Mouse (Mus musculus): ENCODE measurements around the gene Fam168a. TPM values are rescaled to one million over a fixed set of nuclear protein-coding genes. Genes with fewer than 3 reads are reported as not detected.

The Fam168a gene
- polyA plus RNA-seq, 1 experiment from 2014 or later: 53.8 TPM

GRCm38 (mm10) chr7:100674941-100675340 lies 31.5 kb upstream of the Fam168a start:
- H3K27ac ChIP-seq (ENCODE audit: low read depth, low read length): no peak overlapping the region
- H3K36me3 ChIP-seq (ENCODE audit: control insufficient read depth, insufficient read depth, low read length): no peaks in the 10 kb centered on the region
- no peak for ATAC-seq (ENCODE audit: low FRiP score, low TSS enrichment)
- no peak overlapping the region for H3K4me2 ChIP-seq (replicated peaks; ENCODE audit: low read depth, low read length)
- H3K4me3 ChIP-seq (ENCODE audit: low read length): no peak overlapping the region
- WGBS: 94% methylated on average over 2 of the region's 2 CpGs
- no peaks in the 10 kb centered on the region for H3K9me3 ChIP-seq (ENCODE audit: control insufficient read depth, low read length)
- no peak overlapping the region for H3K9ac ChIP-seq (ENCODE audit: low read depth, low read length)
- H3K4me1 ChIP-seq (ENCODE audit: control insufficient read depth, insufficient read depth, low read length): no peaks in the 10 kb centered on the region
- no peaks in the 10 kb centered on the region for H3K27me3 ChIP-seq (ENCODE audit: control insufficient read depth, insufficient read depth, low read length)

DNA sequence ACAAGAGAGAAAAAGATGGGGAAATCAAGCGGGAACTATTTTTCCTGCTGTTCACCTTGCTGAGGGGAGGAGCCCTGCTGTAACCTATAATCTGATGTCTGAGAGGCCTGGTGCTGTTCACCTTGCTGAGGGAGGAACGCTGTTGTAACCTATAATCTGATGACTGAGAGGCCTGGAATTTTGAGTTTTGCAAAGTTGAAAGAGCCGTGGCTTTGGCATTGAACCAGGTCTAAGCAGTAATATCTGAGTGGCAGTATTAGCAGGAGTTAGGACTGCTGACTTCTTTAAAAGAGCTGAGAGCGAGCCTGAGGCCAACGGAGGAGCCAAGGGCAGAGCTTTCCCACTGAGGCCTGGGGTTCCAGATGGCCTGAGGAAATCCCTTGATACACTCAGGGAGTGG lies 28.4 kb upstream of the Fam168a start:
- H3K27ac ChIP-seq (ENCODE audit: low read depth, low read length): no peak overlapping the region
- WGBS: 83% methylated on average over 5 of the region's 5 CpGs

DNA sequence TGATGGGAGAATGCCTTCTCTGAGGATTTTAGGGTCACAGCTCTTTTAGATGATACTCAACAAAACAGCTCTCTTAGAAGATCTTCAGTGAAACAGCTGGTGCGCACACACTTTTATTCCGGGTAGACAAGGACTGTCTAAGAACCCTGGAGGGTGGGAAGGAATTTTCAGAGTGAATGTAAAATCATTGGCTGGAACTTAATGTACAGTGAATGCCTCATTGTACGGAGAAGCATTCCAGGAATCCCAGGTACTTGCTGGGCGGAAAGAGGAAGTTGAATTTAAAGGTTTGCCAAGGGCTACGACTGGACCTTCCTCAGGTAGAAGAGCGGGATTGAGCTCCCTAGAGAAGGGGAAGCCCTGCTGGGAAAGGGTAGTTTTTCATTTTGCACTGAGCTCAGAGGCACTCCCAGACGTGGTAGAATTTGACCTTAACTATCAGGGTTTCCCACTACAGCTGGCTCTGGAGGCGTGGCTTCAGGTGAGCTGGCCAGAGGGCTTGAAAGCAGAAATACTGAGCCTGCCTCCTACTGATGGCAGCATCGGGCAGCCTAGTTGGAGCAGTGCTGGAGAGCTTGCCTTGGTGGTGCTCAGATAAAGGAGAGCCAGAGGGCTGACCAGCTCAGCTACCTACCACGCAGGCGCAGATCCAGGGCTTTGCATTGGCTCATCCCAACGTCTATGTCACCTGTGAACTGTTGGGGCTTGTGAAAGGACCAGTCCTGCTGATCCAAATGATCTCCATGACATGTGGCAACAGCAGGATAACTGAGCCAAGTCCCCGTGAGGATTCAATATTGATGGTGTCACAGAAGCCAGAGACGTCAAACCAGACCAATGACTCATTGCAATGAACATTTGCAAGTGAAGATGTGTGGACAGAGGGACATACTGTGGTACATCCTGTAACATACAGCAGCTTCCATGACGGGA lies 27.2 kb upstream of the Fam168a start:
- Histone ChIP-seq H3K27me3 (ENCODE audit: control insufficient read depth, insufficient read depth, low read length) (no peaks in the 10 kb centered on the region), H3K9ac (ENCODE audit: low read depth, low read length) (no peak overlapping the region), H3K36me3 (ENCODE audit: control insufficient read depth, insufficient read depth, low read length) (no peaks in the 10 kb centered on the region), H3K4me2 (replicated peaks; ENCODE audit: low read depth, low read length) (no peak overlapping the region), H3K27ac (ENCODE audit: low read depth, low read length) (0 out of 2 replicates have a peak overlapping the region, but pooled peaks have one; percentile 7), H3K9me3 (ENCODE audit: control insufficient read depth, low read length) (no peaks in the 10 kb centered on the region), H3K4me1 (ENCODE audit: control insufficient read depth, insufficient read depth, low read length) (no peaks in the 10 kb centered on the region), H3K4me3 (ENCODE audit: low read length) (no peak overlapping the region)
- 50% methylated on average over 15 of the region's 15 CpGs for WGBS
- ATAC-seq (ENCODE audit: low FRiP score, low TSS enrichment): no peak

More for the DNA sequence above, 28.4 kb upstream of the Fam168a start:
- ATAC-seq (ENCODE audit: low FRiP score, low TSS enrichment): no peak
- H3K9ac ChIP-seq (ENCODE audit: low read depth, low read length): no peak overlapping the region
- H3K36me3 ChIP-seq (ENCODE audit: control insufficient read depth, insufficient read depth, low read length): no peaks in the 10 kb centered on the region
- no peaks in the 10 kb centered on the region for H3K4me1 ChIP-seq (ENCODE audit: control insufficient read depth, insufficient read depth, low read length)
- H3K27me3 ChIP-seq (ENCODE audit: control insufficient read depth, insufficient read depth, low read length): no peaks in the 10 kb centered on the region
- H3K9me3 ChIP-seq (ENCODE audit: control insufficient read depth, low read length): no peaks in the 10 kb centered on the region
- H3K4me3 ChIP-seq (ENCODE audit: low read length): no peak overlapping the region
- H3K4me2 ChIP-seq (replicated peaks; ENCODE audit: low read depth, low read length): no peak overlapping the region

DNA sequence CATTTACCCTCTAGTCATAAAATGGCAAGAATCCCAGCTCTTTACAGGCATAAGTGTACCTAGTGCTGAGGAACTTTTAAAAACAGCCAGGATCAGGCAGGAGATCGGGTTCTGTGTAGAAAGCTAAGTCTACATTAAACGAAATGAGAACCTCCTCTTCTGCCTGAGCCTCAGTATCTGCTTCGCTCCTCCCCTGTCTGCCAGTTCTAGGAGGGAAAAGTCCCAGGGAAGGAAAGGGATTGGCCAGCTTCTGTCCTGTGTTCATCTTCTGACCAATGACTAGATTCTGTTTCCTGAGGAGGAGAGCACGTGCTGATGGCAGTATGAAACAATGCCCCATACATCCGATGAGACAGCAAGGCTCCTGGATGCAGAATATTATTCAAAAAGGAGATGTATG lies 25.3 kb upstream of the Fam168a start:
- H3K9me3 ChIP-seq (ENCODE audit: control insufficient read depth, low read length): no peaks in the 10 kb centered on the region
- no peak for ATAC-seq (ENCODE audit: low FRiP score, low TSS enrichment)
- H3K4me1 ChIP-seq (ENCODE audit: control insufficient read depth, insufficient read depth, low read length): no peaks in the 10 kb centered on the region
- H3K27ac ChIP-seq (ENCODE audit: low read depth, low read length): no peak overlapping the region
- no peak overlapping the region for H3K4me2 ChIP-seq (replicated peaks; ENCODE audit: low read depth, low read length)
- no peaks in the 10 kb centered on the region for H3K27me3 ChIP-seq (ENCODE audit: control insufficient read depth, insufficient read depth, low read length)
- no peak overlapping the region for H3K4me3 ChIP-seq (ENCODE audit: low read length)
- no peak overlapping the region for H3K9ac ChIP-seq (ENCODE audit: low read depth, low read length)
- 56% methylated on average over 5 of the region's 5 CpGs for WGBS
- no peaks in the 10 kb centered on the region for H3K36me3 ChIP-seq (ENCODE audit: control insufficient read depth, insufficient read depth, low read length)

DNA sequence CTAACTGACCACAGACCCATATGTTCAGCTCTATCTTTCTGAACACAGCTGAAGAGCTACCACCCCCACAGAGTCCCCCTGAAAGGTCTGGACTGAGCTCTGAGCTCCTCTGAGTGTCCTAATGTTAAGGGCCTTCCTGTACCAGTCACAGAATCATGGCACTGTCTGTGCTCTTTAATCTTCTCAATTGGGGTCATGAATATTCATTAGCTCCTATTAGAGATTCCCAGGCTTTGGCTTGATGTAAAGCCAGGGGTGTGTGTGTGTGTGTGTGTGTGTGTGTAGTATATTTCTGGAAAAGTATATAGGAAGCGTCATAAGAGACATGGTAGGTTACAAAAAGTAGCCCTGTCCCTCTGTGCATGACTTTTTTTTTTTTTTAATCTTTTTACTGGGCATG lies 23.2 kb upstream of the Fam168a start:
- ATAC-seq (ENCODE audit: low FRiP score, low TSS enrichment): no peak
- Histone ChIP-seq H3K27ac (ENCODE audit: low read depth, low read length) (no peak overlapping the region), H3K4me1 (ENCODE audit: control insufficient read depth, insufficient read depth, low read length) (no peaks in the 10 kb centered on the region), H3K27me3 (ENCODE audit: control insufficient read depth, insufficient read depth, low read length) (no peaks in the 10 kb centered on the region), H3K4me3 (ENCODE audit: low read length) (no peak overlapping the region), H3K9ac (ENCODE audit: low read depth, low read length) (no peak overlapping the region), H3K9me3 (ENCODE audit: control insufficient read depth, low read length) (no peaks in the 10 kb centered on the region), H3K4me2 (replicated peaks; ENCODE audit: low read depth, low read length) (no peak overlapping the region), H3K36me3 (ENCODE audit: control insufficient read depth, insufficient read depth, low read length) (no peaks in the 10 kb centered on the region)
- 89% methylated on average over 1 of the region's 1 CpGs for WGBS

DNA sequence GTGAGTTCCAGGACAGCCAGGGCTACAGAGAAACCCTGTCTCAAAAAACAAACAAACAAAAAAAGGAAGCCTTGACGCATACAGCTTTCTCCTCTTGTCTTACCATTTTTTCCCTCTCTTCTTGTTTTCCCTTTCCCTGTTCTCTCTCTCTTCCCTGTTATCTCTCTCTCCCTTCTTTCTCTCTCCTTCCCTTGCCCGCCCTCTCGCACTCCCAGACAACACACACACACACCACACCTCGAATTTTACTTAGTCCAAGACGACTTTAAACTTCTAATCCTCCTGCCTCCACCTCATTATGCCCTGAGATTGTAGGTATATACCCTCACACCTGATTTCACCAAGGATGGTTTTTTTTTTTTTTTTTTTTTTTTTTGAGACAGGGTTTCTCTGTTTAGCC lies 22.4 kb upstream of the Fam168a start:
- Histone ChIP-seq H3K9ac (ENCODE audit: low read depth, low read length) (no peak overlapping the region), H3K4me3 (ENCODE audit: low read length) (no peak overlapping the region), H3K9me3 (ENCODE audit: control insufficient read depth, low read length) (no peaks in the 10 kb centered on the region), H3K4me2 (replicated peaks; ENCODE audit: low read depth, low read length) (no peak overlapping the region), H3K27ac (ENCODE audit: low read depth, low read length) (no peak overlapping the region), H3K4me1 (ENCODE audit: control insufficient read depth, insufficient read depth, low read length) (no peaks in the 10 kb centered on the region), H3K27me3 (ENCODE audit: control insufficient read depth, insufficient read depth, low read length) (no peaks in the 10 kb centered on the region), H3K36me3 (ENCODE audit: control insufficient read depth, insufficient read depth, low read length) (no peaks in the 10 kb centered on the region)
- no peak for ATAC-seq (ENCODE audit: low FRiP score, low TSS enrichment)
- WGBS: 74% methylated on average over 5 of the region's 5 CpGs

DNA sequence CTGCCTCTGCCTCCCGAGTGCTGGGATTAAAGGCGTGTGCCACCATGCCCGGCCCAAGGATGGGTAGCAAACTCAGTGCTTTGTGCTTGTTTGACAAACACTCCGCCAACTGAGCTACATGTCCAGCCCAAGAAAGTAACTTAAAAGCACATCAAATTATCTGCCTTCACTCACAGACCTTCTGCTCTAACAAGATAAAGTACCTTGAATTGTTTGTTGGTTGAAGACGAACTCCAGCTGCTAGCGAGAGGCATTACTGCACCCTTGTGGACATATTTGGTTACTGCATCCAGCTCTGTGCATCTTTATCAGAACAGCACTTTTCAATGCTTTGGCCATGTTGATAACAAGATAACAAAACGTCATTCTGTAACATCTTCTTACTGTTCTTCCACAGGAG lies 21.9 kb upstream of the Fam168a start:
- Histone ChIP-seq H3K4me1 (ENCODE audit: control insufficient read depth, insufficient read depth, low read length) (no peaks in the 10 kb centered on the region), H3K9me3 (ENCODE audit: control insufficient read depth, low read length) (no peaks in the 10 kb centered on the region), H3K27ac (ENCODE audit: low read depth, low read length) (no peak overlapping the region), H3K9ac (ENCODE audit: low read depth, low read length) (no peak overlapping the region), H3K27me3 (ENCODE audit: control insufficient read depth, insufficient read depth, low read length) (no peaks in the 10 kb centered on the region), H3K36me3 (ENCODE audit: control insufficient read depth, insufficient read depth, low read length) (no peaks in the 10 kb centered on the region), H3K4me2 (replicated peaks; ENCODE audit: low read depth, low read length) (no peak overlapping the region), H3K4me3 (ENCODE audit: low read length) (no peak overlapping the region)
- 60% methylated on average over 7 of the region's 7 CpGs for WGBS
- ATAC-seq (ENCODE audit: low FRiP score, low TSS enrichment): no peak

DNA sequence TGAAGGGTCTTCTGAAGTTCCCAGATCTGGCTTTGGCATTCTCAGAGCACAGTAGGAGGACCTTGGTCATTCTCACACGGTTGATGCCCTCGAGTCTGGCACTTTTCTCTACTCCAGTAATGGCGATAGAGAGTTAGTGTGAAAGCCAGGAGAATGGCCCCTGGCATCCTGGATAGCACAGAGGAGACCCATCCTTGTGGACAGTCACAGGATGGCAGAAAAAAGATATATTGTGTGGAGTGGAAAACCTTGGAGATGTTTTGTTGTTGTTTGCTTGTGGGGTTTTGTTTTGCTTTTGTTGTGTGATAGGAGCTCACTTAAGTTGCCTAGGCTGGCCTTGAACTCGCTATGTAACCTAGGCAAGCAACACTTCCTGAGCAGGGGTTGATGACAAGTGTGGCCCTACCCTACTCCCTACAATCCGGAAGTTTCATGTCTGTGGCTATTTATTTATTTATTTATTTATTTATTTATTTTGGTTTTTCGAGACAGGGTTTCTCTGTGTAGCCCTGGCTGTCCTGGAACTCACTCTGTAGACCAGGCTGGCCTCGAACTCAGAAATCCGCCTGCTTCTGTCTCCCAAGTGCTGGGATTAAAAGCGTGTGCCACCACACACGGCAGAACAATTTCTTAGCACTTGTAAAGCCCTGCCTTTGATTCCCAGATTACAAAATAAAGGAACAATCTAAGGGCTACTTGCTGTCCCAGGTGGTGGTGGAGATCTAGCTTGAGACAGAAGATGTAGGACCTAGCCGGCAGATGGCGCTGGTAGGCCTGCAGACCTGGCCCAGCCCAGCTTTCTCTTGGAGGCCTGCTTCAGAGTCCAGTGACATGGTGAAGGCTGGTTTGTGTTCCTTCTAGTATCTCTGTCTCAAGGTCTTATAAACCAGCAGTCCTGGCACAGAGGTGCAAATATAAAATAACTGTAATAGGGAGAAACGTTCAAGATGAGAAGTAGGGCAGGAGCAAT lies 21.1 kb upstream of the Fam168a start:
- no peak overlapping the region for H3K4me3 ChIP-seq (ENCODE audit: low read length)
- no peaks in the 10 kb centered on the region for H3K36me3 ChIP-seq (ENCODE audit: control insufficient read depth, insufficient read depth, low read length)
- WGBS: 41% methylated on average over 13 of the region's 13 CpGs
- H3K9ac ChIP-seq (ENCODE audit: low read depth, low read length): no peak overlapping the region
- no peak overlapping the region for H3K27ac ChIP-seq (ENCODE audit: low read depth, low read length)
- H3K27me3 ChIP-seq (ENCODE audit: control insufficient read depth, insufficient read depth, low read length): no peaks in the 10 kb centered on the region
- H3K9me3 ChIP-seq (ENCODE audit: control insufficient read depth, low read length): no peaks in the 10 kb centered on the region
- H3K4me1 ChIP-seq (ENCODE audit: control insufficient read depth, insufficient read depth, low read length): no peaks in the 10 kb centered on the region
- no peak overlapping the region for H3K4me2 ChIP-seq (replicated peaks; ENCODE audit: low read depth, low read length)
- ATAC-seq (ENCODE audit: low FRiP score, low TSS enrichment): peak; percentile 76; the same call in 1 of the 2 replicates
